Mouse (Mus musculus) ES-Bruce4 (cell line): ENCODE data around the gene Fam219b. TPM values are rescaled to one million over a fixed set of nuclear protein-coding genes. Genes with fewer than 3 reads are reported as not detected.

Source experiments
- H3K27ac ChIP-seq: 2 replicates; pipeline ENCODE4 v1.5.1; 2012; ENCODE audit warnings: low read length, inconsistent platforms; ENCODE audit not compliant: insufficient read depth
- H3K27me3 ChIP-seq: 2 replicates; pipeline ENCODE4 v1.6.1; 2012; ENCODE audit warnings: mild to moderate bottlenecking, low read length, inconsistent platforms; ENCODE audit not compliant: control insufficient read depth, poor library complexity, insufficient read depth, severe bottlenecking
- H3K36me3 ChIP-seq: 2 replicates; pipeline ENCODE4 v1.6.1; 2012; ENCODE audit warnings: inconsistent platforms, mild to moderate bottlenecking, low read length, moderate library complexity; ENCODE audit not compliant: control insufficient read depth, poor library complexity, insufficient read depth, severe bottlenecking
- H3K4me1 ChIP-seq: one replicate; pipeline ENCODE4 v1.8.1; 2011; ENCODE audit warnings: low read length; ENCODE audit not compliant: control insufficient read depth, insufficient read depth
- H3K4me3 ChIP-seq: 2 replicates; pipeline ENCODE4 v1.5.1; 2011; ENCODE audit warnings: low read depth, mild to moderate bottlenecking, low read length
- H3K9ac ChIP-seq: 2 replicates; pipeline ENCODE4 v1.6.1; 2012; ENCODE audit warnings: low read depth, mild to moderate bottlenecking, inconsistent platforms; ENCODE audit not compliant: poor library complexity, severe bottlenecking
- H3K9me3 ChIP-seq: replicated peaks from 2 replicates; pipeline ENCODE4 v1.6.1; 2012; ENCODE audit warnings: mild to moderate bottlenecking, low read length, inconsistent platforms; ENCODE audit not compliant: control insufficient read depth, poor library complexity, insufficient read depth, severe bottlenecking
- CTCF ChIP-seq: IDR thresholded peaks from one replicate; pipeline ENCODE4 v1.8.1; 2011; ENCODE audit warnings: low read depth, low read length
- EP300 ChIP-seq: IDR thresholded peaks from 2 replicates; pipeline ENCODE4 v1.6.1; 2011; ENCODE audit warnings: low read depth, low read length; ENCODE audit not compliant: insufficient read depth
- POLR2A ChIP-seq: IDR thresholded peaks from one replicate; pipeline ENCODE4 v1.8.1; 2011; ENCODE audit warnings: low read length; ENCODE audit not compliant: insufficient read depth
- polyA plus RNA-seq: library from polyadenylated mRNA; stranded (reverse); fragments of >200 nt; gene quantifications from 2 replicates; pipeline ENCODE4 v1.2.4, GENCODE M21; 2011; ENCODE audit warnings: low read depth; ENCODE audit not compliant: missing spikeins, insufficient read depth, insufficient read length

Gene Fam219b
- polyA plus RNA-seq, 1 experiment, result 9.0 TPM

GRCm38 (mm10) chr9:57554753-57555152, 17.4 kb downstream of the Fam219b start:
- Histone ChIP-seq H3K27ac (no peak overlapping the region), H3K4me3 (no peak overlapping the region), H3K27me3 (no peaks in the 10 kb centered on the region), H3K9ac (no peak overlapping the region), H3K9me3 (no peaks in the 10 kb centered on the region), H3K4me1 (peaks cover 5% of the 10 kb centered on the region), H3K36me3 (no peaks in the 10 kb centered on the region)
- TF ChIP-seq EP300 (no peak), POLR2A (no peak), CTCF (no peak)

GRCm38 (mm10) chr9:57557215-57557614, 19.9 kb downstream of the Fam219b start:
- H3K9ac ChIP-seq, result no peak overlapping the region
- no peaks in the 10 kb centered on the region for H3K27me3 ChIP-seq
- H3K36me3 ChIP-seq, result no peaks in the 10 kb centered on the region
- no peaks in the 10 kb centered on the region for H3K9me3 ChIP-seq
- no peak overlapping the region for H3K27ac ChIP-seq
- TF ChIP-seq POLR2A, result no peak
- no peak for TF ChIP-seq CTCF
- no peak for TF ChIP-seq EP300
- peaks cover 5% of the 10 kb centered on the region for H3K4me1 ChIP-seq
- no peak overlapping the region for H3K4me3 ChIP-seq

- H3K4me3 ChIP-seq, result no peak overlapping the region
- H3K9ac ChIP-seq, result no peak overlapping the region
- H3K4me1 ChIP-seq, result peaks cover under 1% of the 10 kb centered on the region
- H3K36me3 ChIP-seq, result no peaks in the 10 kb centered on the region
- no peaks in the 10 kb centered on the region for H3K27me3 ChIP-seq
- no peaks in the 10 kb centered on the region for H3K9me3 ChIP-seq
- TF ChIP-seq POLR2A, result no peak
- TF ChIP-seq CTCF, result no peak
- TF ChIP-seq EP300, result no peak
- no peak overlapping the region for H3K27ac ChIP-seq
Observed at GRCm38 (mm10) chr9:57558625-57559024, 21.3 kb downstream of the Fam219b start.

GRCm38 (mm10) chr9:57559568-57559967, 22.2 kb downstream of the Fam219b start:
- no peaks in the 10 kb centered on the region for H3K9me3 ChIP-seq
- H3K27me3 ChIP-seq, result no peaks in the 10 kb centered on the region
- TF ChIP-seq POLR2A, result no peak
- no peak for TF ChIP-seq EP300
- no peak for TF ChIP-seq CTCF
- no peak overlapping the region for H3K27ac ChIP-seq
- H3K4me1 ChIP-seq, result no peaks in the 10 kb centered on the region
- H3K4me3 ChIP-seq, result no peak overlapping the region
- H3K36me3 ChIP-seq, result no peaks in the 10 kb centered on the region
- no peak overlapping the region for H3K9ac ChIP-seq

- H3K9ac ChIP-seq, result no peak overlapping the region
- H3K4me3 ChIP-seq, result peak overlapping the region; percentile 86
Observed at GRCm38 (mm10) chr9:57560263-57560662, 22.9 kb downstream of the Fam219b start.

GRCm38 (mm10) chr9:57560861-57561710, 23.8 kb downstream of the Fam219b start, which contains the start of gene Scamp2:
Gene Scamp2 (plus strand): TSS chr9:57560943.
- H3K4me1 ChIP-seq, result no peaks in the 10 kb centered on the region
- peak; percentile 64 for TF ChIP-seq POLR2A
- TF ChIP-seq CTCF, result no peak
- 0 out of 2 replicates have a peak, but pooled peaks have one; percentile 43 for TF ChIP-seq EP300
- H3K9ac ChIP-seq, result peak within 1 kb of the TSS; percentile 46
- H3K27me3 ChIP-seq, result no peaks in the 10 kb centered on the region
- no peak within 1 kb of the TSS for H3K27ac ChIP-seq
- H3K9me3 ChIP-seq, result no peaks in the 10 kb centered on the region
- peak within 1 kb of the TSS; percentile 86 for H3K4me3 ChIP-seq
- no peaks in the 10 kb centered on the region for H3K36me3 ChIP-seq

More at GRCm38 (mm10) chr9:57560263-57560662, 22.9 kb downstream of the Fam219b start:
- TF ChIP-seq EP300 (no peak), POLR2A (no peak), CTCF (no peak)
- H3K9me3 ChIP-seq, result no peaks in the 10 kb centered on the region
- no peaks in the 10 kb centered on the region for H3K4me1 ChIP-seq
- no peaks in the 10 kb centered on the region for H3K36me3 ChIP-seq
- no peaks in the 10 kb centered on the region for H3K27me3 ChIP-seq
- H3K27ac ChIP-seq, result no peak overlapping the region
